Mouse (Mus musculus) liver, adult 10 weeks (tissue): ENCODE results near the gene H2al1f. TPM values are rescaled to one million over a fixed set of nuclear protein-coding genes. Genes with fewer than 3 reads are reported as not detected.

Experiments
- polyA plus RNA-seq: library from polyadenylated mRNA; stranded (reverse); fragments of 350-450 nt; fragmentation: Illumina TruSeq; extraction: RNeasy Lipid Tissue Mini Kit (QIAGEN cat#74804); gene quantifications from one replicate; pipeline ENCODE4 v1.2.3, GENCODE M21; 2014; ENCODE audit warnings: low read depth, low replicate concordance

The H2al1f gene
- not detected for polyA plus RNA-seq

GRCm38 (mm10) chrX:11314858-11315257, at the start of gene H2al1f:
Gene H2al1f, plus strand, starts transcription at chrX:11315158.

GRCm38 (mm10) chrX:11298957-11299356, 16.0 kb upstream of the H2al1f start, which contains the start of gene H2al1a:
Gene H2al1a, plus strand, starts transcription at chrX:11299257.

GRCm38 (mm10) chrX:11302132-11302531, 12.8 kb upstream of the H2al1f start, which contains the start of gene H2al1b:
Gene H2al1b, plus strand, starts transcription at chrX:11302432.

GRCm38 (mm10) chrX:11305355-11305754, 9.6 kb upstream of the H2al1f start, which contains the start of gene H2al1c:
Gene H2al1c, plus strand, starts transcription at chrX:11305655.

GRCm38 (mm10) chrX:11308524-11308923, 6.4 kb upstream of the H2al1f start, which contains the start of gene H2al1d:
Gene H2al1d, plus strand, starts transcription at chrX:11308824.

GRCm38 (mm10) chrX:11311634-11312033, 3.3 kb upstream of the H2al1f start, which contains the start of gene H2al1e:
Gene H2al1e, plus strand, starts transcription at chrX:11311934.

GRCm38 (mm10) chrX:11317956-11318355, 3.0 kb downstream of the H2al1f start, which contains the start of gene H2al1g:
Gene H2al1g, plus strand, starts transcription at chrX:11318256.

GRCm38 (mm10) chrX:11321192-11321591, 6.2 kb downstream of the H2al1f start, which contains the start of gene H2al1h:
Gene H2al1h, plus strand, starts transcription at chrX:11321492.

GRCm38 (mm10) chrX:11324359-11324758, 9.4 kb downstream of the H2al1f start, which contains the start of gene H2al1i:
Gene H2al1i, plus strand, starts transcription at chrX:11324659.

GRCm38 (mm10) chrX:11327522-11327921, 12.6 kb downstream of the H2al1f start, which contains the start of gene H2al1j:
Gene H2al1j, plus strand, starts transcription at chrX:11327822.

Other genes starting within 250 kb of the H2al1f start
- not detected for gene H2al1a, start 15.9 kb upstream of the H2al1f start, polyA plus RNA-seq
- gene H2al1b, start 12.7 kb upstream of the H2al1f start, polyA plus RNA-seq, result not detected
- not detected for gene H2al1c, start 9.5 kb upstream of the H2al1f start, polyA plus RNA-seq
- gene H2al1d, start 6.3 kb upstream of the H2al1f start, polyA plus RNA-seq, result not detected
- not detected for gene H2al1e, start 3.2 kb upstream of the H2al1f start, polyA plus RNA-seq
- not detected for gene H2al1g, start 3.1 kb downstream of the H2al1f start, polyA plus RNA-seq
- not detected for gene H2al1h, start 6.3 kb downstream of the H2al1f start, polyA plus RNA-seq
- not detected for gene H2al1i, start 9.5 kb downstream of the H2al1f start, polyA plus RNA-seq
- not detected for gene H2al1j, start 12.7 kb downstream of the H2al1f start, polyA plus RNA-seq